Mouse (Mus musculus) erythroblast, embryonic 14.5 days (primary cell): ENCODE results near the gene Vsig10. TPM values are rescaled to one million over a fixed set of nuclear protein-coding genes. Genes with fewer than 3 reads are reported as not detected.
"Not testable (repeated sequence)": the region's sequence is repeated elsewhere in the genome, so short reads cannot be mapped to it uniquely, and the experiment has no call there.

Experiments
- H3K27me3 ChIP-seq: 2 replicates; pipeline ENCODE4 v1.6.1; 2012; ENCODE audit warnings: inconsistent platforms; ENCODE audit not compliant: control insufficient read depth
- H3K36me3 ChIP-seq: 2 replicates; pipeline ENCODE4 v1.6.1; 2012; ENCODE audit warnings: mild to moderate bottlenecking, inconsistent platforms; ENCODE audit not compliant: control insufficient read depth
- H3K4me1 ChIP-seq: 2 replicates; pipeline ENCODE4 v1.6.1; 2012; ENCODE audit warnings: inconsistent platforms; ENCODE audit not compliant: control insufficient read depth
- H3K4me3 ChIP-seq: replicated peaks from 2 replicates; pipeline ENCODE3; 2012; ENCODE audit warnings: moderate library complexity, mild to moderate bottlenecking, inconsistent platforms
- H3K9me3 ChIP-seq: 2 replicates; pipeline ENCODE4 v1.6.1; 2012; ENCODE audit warnings: low read length, inconsistent platforms, mixed read lengths; ENCODE audit not compliant: control insufficient read depth
- GATA1 ChIP-seq: IDR thresholded peaks from 2 replicates; pipeline ENCODE4 v1.6.1; 2012; ENCODE audit warnings: low read length, inconsistent platforms, mixed read lengths
- TAL1 ChIP-seq: IDR thresholded peaks from 3 replicates; pipeline ENCODE4 v1.6.1; 2012; ENCODE audit warnings: low read length, inconsistent platforms, mixed read lengths
- polyA plus RNA-seq: library from polyadenylated mRNA; stranded (reverse); fragments of >175 nt; gene quantifications from 2 replicates; pipeline ENCODE4 v1.2.3, GENCODE M21; 2012

The Vsig10 gene
- polyA plus RNA-seq, 1 experiment: not detected

DNA sequence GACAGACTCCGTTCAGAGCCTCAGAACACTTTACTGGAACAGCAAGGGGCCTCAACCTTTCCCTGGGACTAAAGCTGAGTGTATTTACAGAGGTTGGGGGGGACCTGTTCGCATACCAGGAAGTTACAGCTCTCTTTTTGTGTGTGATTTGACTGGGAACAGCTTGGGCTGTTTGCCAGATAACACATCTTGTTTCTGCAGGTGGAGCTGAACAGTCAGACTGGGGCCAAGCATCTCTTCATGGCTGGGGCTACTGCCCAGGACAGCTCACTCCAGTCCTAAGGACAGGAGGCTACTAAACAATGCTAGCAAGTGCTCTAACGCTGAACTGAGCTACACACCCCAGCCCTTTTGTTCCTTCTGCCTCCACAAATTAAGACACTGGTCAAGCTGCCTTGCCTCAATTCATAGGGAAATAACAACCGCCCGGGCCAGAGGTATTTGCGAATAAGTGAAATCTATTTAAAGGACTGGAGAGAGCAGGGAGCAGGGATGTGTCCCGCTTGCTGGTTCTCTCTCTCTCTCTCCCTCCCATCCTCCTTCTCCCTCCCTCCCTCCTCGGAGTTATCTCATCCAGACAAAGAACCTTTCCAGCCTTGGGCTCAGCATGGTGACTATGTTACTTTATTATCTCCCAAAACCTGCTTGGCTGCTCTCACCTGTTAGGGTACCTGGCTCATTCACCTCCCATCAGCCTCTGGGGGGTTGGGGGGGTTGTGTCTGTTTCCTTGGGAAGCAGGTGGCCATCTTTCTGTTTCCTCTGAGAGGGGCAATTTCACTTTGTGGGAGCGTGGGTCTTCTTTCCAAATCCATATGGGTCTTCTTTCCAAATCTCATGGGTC is 4.1 kb upstream of the Vsig10 start:
- Histone ChIP-seq H3K4me3 (no peak overlapping the region), H3K4me1 (peaks cover 29% of the 10 kb centered on the region), H3K27me3 (peaks cover 59% of the 10 kb centered on the region), H3K9me3 (no peaks in the 10 kb centered on the region; the same call in 1 of the 2 replicates), H3K36me3 (no peaks in the 10 kb centered on the region)
- no peak for TF ChIP-seq GATA1
- TF ChIP-seq TAL1: no peak

DNA sequence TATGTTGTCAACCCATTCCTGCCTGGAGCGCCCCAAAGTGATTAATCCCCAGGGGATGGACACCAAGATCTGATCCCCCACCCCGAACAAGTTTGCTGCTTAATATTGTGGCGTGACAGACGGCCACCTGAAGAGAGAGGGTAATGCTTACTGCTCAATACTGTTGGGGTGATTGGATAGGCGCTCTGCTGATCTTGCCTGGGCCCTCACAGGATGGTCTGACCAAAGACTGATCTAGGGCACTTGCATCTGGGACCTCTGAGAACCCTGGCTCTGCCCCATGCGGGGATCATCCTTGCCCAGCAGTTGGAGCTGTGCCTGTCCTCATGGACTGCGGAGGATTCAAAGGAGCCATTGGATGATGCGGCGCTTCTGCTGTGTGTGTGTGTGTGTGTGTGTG is 4.9 kb downstream of the Vsig10 start:
- TF ChIP-seq GATA1 (no peak), TAL1 (no peak)
- H3K27me3 ChIP-seq: peaks cover 32% of the 10 kb centered on the region
- no peaks in the 10 kb centered on the region for H3K36me3 ChIP-seq
- peaks cover 9% of the 10 kb centered on the region for H3K4me1 ChIP-seq
- no peaks in the 10 kb centered on the region; the same call in 1 of the 2 replicates for H3K9me3 ChIP-seq
- no peak overlapping the region for H3K4me3 ChIP-seq

DNA sequence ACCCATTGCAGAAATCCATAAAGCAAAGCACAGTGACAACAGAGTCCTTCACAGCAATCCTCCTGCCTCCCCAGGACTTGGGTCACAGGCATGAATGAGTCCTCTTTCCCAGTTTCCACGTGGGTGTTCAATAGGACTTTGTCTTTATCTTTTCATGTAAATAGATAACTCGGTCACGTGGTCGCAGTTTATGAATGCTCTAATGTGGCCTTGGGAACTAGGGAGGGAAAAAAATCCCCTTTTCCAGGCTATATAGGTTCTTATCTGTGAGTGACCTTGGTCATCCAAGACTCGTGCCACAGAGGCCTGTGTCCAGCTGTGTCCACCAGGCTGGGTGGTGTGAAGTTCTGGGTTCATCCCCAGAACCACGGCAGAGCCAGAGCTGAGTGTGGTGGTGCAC is 7.5 kb downstream of the Vsig10 start:
- Histone ChIP-seq H3K36me3 (no peaks in the 10 kb centered on the region), H3K27me3 (peaks cover 5% of the 10 kb centered on the region), H3K4me3 (no peak overlapping the region), H3K9me3 (no peaks in the 10 kb centered on the region), H3K4me1 (no peaks in the 10 kb centered on the region)
- no peak for TF ChIP-seq GATA1
- no peak for TF ChIP-seq TAL1

DNA sequence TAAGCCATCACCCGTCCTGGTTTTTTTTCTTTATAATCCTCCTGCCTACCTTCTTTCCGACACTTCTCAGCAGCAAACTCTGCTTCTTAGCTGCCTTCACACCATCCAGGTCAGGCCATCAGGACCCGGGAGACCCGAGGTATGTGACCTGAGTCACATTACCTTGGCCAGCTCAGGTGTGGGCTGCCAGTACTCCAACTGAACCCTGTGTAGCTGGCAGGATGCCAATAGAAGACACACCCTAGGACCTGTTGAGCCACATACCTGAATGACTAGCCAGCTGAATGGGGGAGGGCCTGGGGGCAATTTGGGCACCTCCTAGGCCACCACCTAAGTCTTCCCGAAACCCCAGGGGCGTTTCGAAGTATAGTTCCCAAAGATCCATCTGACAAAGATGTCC is 11.6 kb downstream of the Vsig10 start:
- H3K4me3 ChIP-seq: no peak overlapping the region
- H3K36me3 ChIP-seq: no peaks in the 10 kb centered on the region; the same call in 1 of the 2 replicates
- H3K9me3 ChIP-seq: peaks cover 6% of the 10 kb centered on the region
- no peaks in the 10 kb centered on the region for H3K4me1 ChIP-seq
- no peak for TF ChIP-seq GATA1
- no peak for TF ChIP-seq TAL1
- no peaks in the 10 kb centered on the region for H3K27me3 ChIP-seq

DNA sequence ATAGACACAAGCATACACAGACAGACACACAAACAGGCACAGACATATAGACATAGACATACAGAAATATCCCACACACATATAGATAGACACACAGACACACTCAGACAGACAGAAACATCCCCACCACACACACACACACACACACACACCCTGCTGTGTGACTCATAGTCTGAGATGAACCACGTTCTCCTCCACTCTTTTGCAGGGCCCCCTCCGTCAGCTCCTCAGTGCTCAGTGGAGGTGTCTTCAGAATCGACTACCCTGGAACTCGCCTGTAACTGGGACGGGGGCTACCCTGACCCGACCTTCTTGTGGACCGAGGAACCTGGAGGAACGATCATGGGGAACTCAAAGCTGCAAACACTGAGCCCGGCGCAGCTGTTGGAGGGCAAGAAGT is 19.1 kb downstream of the Vsig10 start:
- H3K27me3 ChIP-seq: no peaks in the 10 kb centered on the region
- no peak for TF ChIP-seq TAL1
- TF ChIP-seq GATA1: no peak
- no peak overlapping the region for H3K4me3 ChIP-seq
- H3K9me3 ChIP-seq: peaks cover 12% of the 10 kb centered on the region
- H3K36me3 ChIP-seq: no peaks in the 10 kb centered on the region; the same call in 1 of the 2 replicates
- peaks cover 7% of the 10 kb centered on the region; the same call in 1 of the 2 replicates for H3K4me1 ChIP-seq

DNA sequence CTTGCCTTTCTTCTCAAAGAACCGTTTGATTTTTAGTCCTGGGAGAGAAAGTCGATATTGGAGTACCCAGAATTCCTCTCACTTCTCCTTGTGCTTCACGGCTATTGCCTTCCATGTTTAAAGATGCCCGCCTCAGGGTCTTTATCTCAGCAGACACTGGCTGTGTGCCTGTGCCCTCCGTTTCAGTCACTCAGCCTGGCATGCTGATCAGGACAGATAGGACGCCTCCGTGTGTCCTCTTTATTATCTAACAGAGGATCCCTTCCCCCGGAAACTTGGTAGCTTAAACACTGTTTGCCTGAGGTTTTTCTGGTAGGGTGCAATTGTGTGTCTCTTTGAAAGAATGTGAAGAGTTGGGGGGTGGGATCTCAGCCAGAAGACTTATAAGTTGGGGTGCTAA is 19.6 kb downstream of the Vsig10 start:
- Histone ChIP-seq H3K27me3 (no peaks in the 10 kb centered on the region), H3K4me3 (no peak overlapping the region), H3K9me3 (peaks cover 12% of the 10 kb centered on the region), H3K36me3 (no peaks in the 10 kb centered on the region; the same call in 1 of the 2 replicates), H3K4me1 (peaks cover 7% of the 10 kb centered on the region; the same call in 1 of the 2 replicates)
- no peak for TF ChIP-seq GATA1

DNA sequence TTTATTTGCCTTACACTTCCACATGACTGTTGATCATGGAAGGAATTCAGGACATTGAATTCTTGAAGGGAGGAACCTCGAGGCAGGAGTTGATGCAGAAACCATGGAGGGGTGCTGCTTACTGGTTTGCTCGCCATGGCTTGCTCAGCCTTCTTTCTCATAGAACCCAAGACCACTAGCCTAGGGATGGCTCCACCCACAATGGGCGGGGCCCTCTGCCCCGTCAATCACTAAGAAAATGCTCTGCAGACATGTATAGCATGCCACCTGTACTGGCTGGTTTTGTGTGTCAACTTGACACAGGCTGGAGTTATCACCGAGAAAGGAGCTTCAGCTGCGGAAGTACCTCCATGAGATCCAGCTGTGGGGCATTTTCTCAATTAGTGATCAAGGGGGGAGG is 21.2 kb downstream of the Vsig10 start:
- Histone ChIP-seq H3K4me3 (no peak overlapping the region), H3K27me3 (no peaks in the 10 kb centered on the region), H3K9me3 (peaks cover 6% of the 10 kb centered on the region; the same call in 1 of the 2 replicates), H3K4me1 (peaks cover 7% of the 10 kb centered on the region; the same call in 1 of the 2 replicates), H3K36me3 (no peaks in the 10 kb centered on the region; the same call in 1 of the 2 replicates)
- TF ChIP-seq GATA1 (no peak), TAL1 (no peak)

DNA sequence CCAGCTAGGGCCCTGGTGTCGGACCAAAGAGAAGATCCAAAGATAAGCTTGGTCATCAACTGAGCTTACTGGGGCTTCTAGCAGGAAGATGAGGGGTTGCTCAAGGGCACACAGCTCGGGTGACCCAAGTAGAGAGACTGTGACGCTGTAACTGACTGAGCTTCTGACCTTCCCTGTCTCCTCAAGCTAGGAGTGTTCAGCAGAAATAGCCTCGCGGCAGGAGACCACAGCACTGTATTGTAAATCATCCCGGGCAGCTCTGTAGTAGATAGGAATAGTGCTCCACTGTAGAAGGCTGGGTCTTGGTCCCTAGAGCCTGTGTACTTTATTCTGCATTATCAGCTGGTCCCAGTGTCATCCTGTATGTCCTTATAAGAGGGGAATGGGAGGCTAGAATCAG is 23.0 kb downstream of the Vsig10 start:
- Histone ChIP-seq H3K27me3 (no peaks in the 10 kb centered on the region), H3K4me3 (no peak overlapping the region), H3K4me1 (peaks cover 7% of the 10 kb centered on the region; the same call in 1 of the 2 replicates), H3K9me3 (peaks cover 1% of the 10 kb centered on the region; the same call in 1 of the 2 replicates), H3K36me3 (no peaks in the 10 kb centered on the region; the same call in 1 of the 2 replicates)
- TF ChIP-seq GATA1: no peak
- TF ChIP-seq TAL1: no peak

DNA sequence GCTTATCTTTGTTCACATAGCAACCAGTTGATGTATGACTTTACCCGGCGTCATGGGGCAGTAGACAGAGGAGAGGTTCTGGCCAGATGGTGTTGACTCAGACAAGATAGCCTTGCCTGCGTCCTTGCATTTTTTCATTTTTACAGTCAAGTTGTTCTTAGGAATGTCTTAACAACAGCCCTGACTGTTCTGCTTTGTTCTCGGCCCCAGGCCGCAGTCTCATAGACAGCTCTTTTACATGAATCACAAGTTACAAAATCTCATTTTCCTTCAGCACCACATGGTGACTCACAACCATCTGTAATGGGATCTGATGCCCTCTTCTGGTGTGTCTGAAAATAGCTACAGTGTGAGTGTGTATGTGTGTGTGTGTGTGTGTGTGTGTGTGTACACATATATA is 25.6 kb downstream of the Vsig10 start:
- H3K9me3 ChIP-seq, H3K27me3 ChIP-seq, H3K36me3 ChIP-seq, H3K4me3 ChIP-seq: not testable (repeated sequence)
- peaks cover 14% of the 10 kb centered on the region for H3K4me1 ChIP-seq
